Mouse (Mus musculus) kidney, adult 9 months (tissue): Measurements from ENCODE around the gene Clspn.

Experiments
- DNase-seq: peaks from one replicate; pipeline ENCODE4 v3.0.0; 2022

The Clspn gene

DNA sequence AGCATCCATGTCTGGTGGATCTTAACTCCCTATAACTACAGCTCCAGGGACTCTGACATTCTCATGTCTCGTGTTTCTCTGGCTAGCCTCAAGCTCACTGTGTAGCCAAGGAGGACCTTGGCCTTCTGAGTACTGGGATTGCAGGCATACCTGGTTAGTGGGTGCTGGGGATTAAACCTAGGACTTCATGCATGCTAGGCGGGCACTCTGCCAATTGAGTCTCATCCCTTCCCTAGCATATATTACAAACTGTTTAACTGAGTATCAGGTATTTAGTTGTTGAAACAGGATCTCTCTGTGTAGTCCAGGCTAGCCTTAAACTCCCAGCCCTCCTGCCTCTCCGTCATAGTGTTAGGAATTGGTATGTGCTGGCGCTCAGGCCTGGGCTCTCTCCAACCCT, 10.5 kb downstream of the Clspn start:
- no peak for DNase-seq

- no peak for DNase-seq
Measured at GRCm38 (mm10) chr4:126569783-126570182, 13.0 kb downstream of the Clspn start.

DNA sequence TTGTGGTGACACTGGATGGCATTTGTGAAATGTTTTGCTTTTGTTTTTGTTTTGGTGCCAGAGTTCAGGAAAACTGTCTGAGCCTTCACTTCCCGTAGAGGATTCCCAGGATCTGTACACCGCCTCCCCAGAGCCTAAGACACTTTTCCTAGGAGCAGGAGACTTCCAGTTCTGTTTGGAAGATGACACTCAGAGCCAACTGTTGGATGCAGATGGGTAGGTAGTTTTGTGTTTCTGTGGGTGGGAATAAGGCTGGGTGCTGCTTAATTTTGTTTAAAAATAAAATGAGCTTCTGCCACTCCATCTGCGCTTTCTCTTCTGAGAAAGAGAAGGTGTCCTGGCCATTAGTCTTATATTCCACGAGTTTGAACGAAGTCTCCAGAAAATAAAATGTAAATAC, 19.5 kb downstream of the Clspn start:
- no peak for DNase-seq

DNA sequence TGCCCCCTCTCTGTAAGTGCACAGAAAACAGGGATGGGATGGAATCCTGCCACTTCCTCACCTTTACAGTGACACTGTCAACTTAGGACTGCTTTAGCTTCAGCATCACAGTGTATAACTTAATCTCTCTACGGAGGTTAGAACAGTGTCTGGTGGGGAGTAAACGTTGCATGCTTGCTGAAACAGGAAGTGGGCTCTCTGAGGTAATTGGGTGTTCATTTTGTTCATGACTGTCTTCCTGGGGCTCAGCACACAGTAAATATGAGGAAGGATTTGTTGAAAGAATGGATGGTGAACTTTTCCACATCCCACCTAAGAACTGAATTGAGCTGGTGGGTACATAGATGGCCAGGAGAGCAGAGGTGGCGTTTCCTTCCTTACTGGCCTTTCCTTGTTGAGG, 21.2 kb downstream of the Clspn start:
- DNase-seq: no peak

DNA sequence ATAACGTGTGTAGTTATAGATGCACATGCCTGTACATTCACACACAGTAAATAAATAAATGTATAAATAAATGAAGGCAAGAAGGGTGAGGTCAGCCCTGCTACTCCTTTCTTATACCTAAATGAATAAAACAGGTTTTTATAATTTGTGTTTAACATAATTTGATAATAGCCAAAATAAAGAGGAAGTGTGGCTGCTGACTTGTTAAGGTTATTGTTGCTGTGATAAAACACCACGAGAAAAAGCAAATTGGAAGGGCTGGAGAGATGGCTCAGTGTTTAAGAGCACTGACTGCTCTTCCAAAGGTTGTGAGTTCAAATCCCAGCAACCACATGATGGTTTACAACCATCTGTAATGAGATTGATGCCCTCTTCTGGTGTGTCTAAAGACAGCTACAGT, 22.3 kb downstream of the Clspn start:
- DNase-seq: no peak

DNA sequence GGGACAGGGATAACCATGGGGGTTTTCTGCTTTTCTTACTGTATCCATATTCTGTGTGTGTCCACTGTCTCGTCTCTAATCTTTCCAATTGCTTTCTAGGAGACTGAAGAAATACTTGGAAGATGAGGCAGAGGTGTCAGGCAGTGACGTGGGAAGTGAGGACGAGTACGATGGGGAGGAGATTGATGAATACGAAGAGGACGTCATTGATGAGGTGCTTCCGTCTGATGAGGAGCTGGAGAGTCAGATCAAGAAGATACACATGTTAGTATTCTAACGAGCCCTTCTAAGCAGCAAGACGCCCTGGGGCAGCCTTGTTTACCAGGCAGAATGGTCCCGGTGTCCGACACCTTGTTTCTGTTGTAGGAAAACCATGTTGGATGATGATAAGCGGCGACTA, 29.0 kb downstream of the Clspn start:
- DNase-seq: no peak

DNA sequence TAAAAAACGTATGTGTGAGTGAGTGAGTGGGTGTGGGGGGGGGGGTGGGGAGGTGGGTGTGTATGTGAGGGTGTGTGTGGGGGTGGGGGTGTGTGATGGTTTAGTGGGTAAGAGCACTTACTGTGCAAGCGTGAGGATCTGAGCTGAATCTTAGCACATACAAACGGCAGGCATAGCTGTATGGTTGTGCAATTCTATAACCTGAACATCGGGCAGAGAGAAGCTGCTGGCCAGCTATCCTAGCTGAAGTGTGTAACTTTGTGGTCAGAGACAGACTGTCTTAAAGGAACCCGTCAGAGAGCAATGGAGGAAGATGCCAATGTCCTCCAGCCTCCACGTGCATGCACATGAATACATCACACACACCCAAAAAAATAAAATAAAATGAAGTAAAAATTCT, 35.3 kb downstream of the Clspn start:
- DNase-seq: no peak

GRCm38 (mm10) chr4:126599971-126600754, 43.4 kb downstream of the Clspn start:
- DNase-seq: peak; percentile 57

DNA sequence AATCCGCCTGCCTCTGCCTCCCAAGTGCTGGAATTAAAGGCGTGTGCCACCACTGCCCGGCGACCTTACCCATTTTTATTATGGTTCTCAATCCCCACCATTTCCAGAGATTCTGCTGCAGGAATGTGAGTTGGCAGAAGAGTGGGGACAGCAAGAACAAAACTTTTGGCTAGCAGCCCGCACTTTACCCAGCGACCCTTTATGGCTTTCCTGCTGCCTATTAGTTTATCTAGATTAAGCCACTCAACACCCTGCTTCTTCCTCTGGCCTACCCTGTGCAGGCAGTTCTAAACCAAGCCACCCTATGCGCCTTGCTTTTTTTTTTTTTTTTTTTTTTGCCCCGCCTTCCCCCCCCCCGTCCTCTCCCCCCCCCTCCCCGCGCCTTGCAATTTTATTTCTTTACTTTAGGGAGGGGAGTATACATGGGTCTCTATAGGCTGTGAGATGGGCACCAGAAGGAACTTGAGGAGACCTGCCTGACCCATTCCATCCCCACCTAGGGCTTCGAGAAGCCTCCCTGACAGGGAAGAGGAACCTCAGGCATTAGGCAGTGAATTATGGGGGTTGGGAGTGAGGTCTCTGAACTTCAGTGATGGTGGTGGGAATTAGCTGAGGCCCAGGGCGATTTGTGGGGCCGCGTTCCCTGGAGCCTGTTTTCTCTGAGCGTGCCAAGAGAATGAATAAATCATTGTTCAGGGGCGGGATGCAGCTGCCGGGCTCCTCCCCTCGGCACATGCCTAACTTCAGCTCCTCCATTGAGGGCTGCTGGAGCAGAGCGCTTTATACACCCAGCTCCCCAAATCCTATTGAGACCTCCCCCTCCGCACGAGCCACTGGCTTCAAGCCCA, 45.1 kb downstream of the Clspn start:
- DNase-seq: peak; percentile 51

- DNase-seq: no peak
Measured at GRCm38 (mm10) chr4:126602445-126602762, 45.7 kb downstream of the Clspn start.

- no peak for DNase-seq
Measured at GRCm38 (mm10) chr4:126604141-126604540, 47.4 kb downstream of the Clspn start.

GRCm38 (mm10) chr4:126605751-126606150, 49.0 kb downstream of the Clspn start:
- DNase-seq: no peak

GRCm38 (mm10) chr4:126609606-126610181, 53.0 kb downstream of the Clspn start, which contains the start of gene 5730409E04Rik:
Gene 5730409E04Rik (plus strand): TSS chr4:126609818.
- peak; percentile 82 for DNase-seq

DNA sequence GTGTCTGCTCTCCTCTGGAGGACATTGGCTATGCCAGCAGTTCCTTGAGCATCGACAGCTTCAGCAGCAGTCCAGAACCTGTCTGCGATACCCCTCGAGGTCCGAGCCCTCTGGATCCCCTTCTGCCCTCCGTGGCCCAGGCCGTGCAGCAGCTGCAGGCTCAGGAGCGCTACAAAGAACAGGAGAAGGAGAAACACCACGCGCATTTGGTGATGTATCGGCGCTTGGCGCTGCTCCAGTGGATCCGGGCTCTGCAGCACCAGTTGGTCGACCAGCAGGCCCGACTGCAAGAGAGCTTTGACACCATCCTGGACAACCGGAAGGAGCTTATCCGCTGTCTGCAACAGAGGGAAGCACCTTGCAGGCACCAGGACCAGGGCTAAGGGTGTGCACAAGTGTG, 55.3 kb downstream of the Clspn start:
- DNase-seq: no peak

DNA sequence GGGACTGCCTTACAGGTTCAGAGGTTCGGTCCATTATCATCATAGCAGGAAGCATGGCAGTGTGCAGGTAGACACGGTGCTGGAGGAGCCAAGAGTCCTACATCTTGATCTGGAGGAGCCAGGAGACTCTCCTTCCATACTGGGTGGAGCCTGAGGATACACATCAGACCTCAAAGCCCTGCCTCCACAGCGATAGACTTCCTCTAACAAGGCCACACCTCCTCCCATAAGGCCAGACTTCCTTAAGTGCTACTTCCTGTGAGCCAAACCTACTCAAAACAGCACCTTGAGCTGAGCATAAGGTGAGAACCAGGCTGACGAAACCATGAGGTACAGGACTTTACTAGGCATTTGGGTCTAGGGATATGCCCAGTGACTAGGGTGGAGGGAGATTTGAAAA, 59.6 kb downstream of the Clspn start:
- DNase-seq: no peak

GRCm38 (mm10) chr4:126619691-126620330, 63.1 kb downstream of the Clspn start:
- no peak for DNase-seq

DNA sequence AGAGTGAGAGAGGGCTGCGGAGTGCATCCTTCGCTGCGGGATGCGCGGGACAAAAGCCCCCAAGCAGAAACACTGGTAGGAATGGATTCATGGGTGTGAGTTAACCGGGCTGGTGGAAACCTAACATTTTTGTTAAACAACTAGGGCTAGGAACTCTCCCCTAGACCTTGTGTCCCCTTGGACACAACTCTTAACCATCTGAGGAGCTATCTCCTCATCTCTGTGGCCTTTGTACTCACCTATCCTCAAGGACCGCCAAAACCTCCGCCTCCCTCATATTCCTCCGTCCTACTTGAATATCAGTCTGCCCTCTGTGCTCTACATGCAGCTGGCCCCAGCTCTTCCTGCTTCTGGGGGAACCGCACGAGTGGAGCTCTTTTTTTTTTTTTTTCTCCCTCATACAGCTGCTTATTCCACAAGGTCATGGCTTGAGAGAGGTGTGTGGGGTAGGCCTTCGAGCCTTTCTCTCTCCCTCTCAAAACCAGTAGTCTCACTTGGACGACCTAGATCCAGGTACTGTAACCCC, 63.7 kb downstream of the Clspn start:
- no peak for DNase-seq

DNA sequence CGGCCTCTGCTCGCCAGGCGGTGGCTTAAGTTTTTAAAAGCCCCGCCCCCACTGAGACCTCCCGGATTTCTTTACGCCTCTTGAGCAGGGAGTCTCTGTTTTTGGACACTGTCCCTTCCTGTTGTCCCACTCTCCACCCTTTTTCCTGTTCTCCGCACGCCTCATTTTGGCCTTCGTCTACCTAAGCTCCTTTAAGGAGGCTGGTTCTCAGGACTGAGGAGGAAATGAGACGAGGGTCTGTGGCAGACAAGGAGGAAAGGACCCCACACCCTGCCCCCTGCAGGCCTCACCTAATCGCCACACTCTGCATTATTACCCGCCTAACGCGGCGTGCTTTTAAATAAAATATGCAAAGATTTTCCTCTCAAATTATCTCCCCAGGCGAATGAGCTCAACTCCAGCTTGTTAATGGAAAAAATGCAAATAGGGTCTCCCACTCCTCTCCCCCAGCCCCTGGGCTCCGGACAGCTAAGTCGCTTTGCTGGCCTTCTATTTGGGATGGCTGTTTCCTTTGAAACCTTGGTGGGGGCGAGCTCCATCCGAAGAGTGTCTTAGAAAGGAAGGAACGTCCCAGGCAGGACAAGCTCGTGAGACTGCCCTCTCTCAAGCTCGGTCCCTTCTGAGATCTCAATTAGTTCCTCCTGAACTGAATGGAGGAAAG, 70.4 kb downstream of the Clspn start:
- peak; percentile 21 for DNase-seq

DNA sequence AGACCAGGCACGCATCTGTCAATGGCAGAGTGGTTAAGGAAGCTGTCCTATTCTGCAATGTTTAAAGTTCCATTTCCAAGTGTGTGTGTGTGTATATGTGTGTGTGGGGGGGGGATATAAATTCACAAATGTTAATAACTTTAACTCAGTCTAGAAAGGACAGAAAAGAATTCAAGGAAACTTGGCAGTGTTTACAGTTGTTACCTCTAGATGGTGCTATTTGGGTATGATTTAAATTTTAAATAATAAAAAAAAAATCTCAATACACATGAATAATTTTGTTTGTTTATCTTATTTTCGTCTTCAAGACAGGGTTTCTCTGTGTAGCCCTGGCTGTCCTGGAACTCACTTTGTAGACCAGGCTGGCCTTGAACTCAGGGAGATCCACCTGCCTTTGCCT, 75.2 kb downstream of the Clspn start:
- no peak for DNase-seq

DNA sequence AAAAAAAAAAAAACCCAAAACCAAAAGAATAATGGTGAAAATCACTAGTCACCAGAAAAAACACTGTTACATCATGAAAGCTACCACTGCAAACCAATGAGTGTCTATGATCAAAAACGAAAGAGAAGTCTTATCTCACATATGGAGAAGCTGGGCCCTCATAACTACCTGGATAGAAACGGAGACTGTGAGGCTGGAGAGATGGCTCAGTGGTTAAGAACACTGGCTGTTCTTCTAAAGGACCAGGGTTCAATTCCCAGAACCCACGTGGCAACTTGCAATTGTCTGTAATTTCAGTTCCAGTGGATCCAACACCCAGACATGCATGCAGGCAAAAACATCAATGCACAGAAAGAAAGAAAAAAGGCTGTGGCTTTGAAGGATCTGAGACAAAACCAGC, 75.9 kb downstream of the Clspn start:
- no peak for DNase-seq

DNA sequence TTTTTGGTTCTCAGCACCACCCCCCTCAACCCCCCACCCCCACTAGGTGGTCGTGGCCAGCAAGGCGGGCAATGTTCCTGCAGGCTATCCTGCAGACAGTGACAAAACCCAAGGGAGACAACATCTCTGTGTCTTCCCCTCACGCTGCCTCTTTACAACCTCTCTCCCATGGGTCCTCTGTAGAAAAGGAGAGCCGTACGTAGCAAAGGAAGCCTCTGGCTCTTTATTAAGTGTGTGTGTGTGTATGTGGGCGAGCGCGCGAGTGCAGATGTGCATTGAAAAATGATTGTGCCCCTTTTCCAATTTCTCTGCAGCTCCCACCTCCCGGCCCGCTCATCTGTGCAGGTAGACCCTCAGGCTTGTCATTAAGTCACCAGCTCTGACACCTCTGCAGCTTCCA, 79.6 kb downstream of the Clspn start:
- no peak for DNase-seq

- DNase-seq: no peak
Measured at GRCm38 (mm10) chr4:126637446-126637845, 80.7 kb downstream of the Clspn start.

DNA sequence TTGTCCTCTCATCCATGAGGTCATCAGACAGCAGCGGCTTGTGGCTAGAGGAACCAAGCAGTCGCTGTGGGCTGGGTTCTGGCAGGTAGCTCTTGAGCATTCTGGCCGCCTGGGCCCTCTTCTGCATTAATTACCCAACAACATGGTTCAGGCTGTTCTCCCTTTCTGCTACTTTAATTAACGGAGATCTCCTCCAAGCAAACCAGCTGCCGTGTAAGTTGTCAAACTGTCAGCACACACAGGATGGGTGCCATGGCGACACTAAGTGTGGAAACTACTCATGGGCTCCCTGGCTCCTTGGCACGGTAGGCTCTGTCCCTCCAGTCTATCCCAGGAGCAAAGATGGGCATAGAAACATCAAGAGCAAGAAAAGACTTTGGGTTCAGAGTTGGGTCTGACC, 82.6 kb downstream of the Clspn start:
- DNase-seq: no peak
